Mouse (Mus musculus) monocyte, adult 5-6 weeks (primary cell): ENCODE data around the gene BC067074. TPM values are rescaled to one million over a fixed set of nuclear protein-coding genes. Genes with fewer than 3 reads are reported as not detected.
"Not testable (repeated sequence)": the region's sequence is repeated elsewhere in the genome, so short reads cannot be mapped to it uniquely, and the experiment has no call there.

Experiments
- ATAC-seq: fragments of 153-309, 156-312 bp; replicated peaks from 2 replicates; pipeline ENCODE4 v1.8.0; 2017; ENCODE audit warnings: mild to moderate bottlenecking; ENCODE audit not compliant: low TSS enrichment, insufficient number of reproducible peaks, severe bottlenecking, poor library complexity, low FRiP score
- total RNA-seq: library from RNA; stranded (forward); fragments of 200-1000, 200-491, 200-594 nt; gene quantifications from 3 replicates; pipeline ENCODE4 v1.2.3, GENCODE M21; 2017

BC067074 gene
- not detected in 3 replicates for total RNA-seq

DNA sequence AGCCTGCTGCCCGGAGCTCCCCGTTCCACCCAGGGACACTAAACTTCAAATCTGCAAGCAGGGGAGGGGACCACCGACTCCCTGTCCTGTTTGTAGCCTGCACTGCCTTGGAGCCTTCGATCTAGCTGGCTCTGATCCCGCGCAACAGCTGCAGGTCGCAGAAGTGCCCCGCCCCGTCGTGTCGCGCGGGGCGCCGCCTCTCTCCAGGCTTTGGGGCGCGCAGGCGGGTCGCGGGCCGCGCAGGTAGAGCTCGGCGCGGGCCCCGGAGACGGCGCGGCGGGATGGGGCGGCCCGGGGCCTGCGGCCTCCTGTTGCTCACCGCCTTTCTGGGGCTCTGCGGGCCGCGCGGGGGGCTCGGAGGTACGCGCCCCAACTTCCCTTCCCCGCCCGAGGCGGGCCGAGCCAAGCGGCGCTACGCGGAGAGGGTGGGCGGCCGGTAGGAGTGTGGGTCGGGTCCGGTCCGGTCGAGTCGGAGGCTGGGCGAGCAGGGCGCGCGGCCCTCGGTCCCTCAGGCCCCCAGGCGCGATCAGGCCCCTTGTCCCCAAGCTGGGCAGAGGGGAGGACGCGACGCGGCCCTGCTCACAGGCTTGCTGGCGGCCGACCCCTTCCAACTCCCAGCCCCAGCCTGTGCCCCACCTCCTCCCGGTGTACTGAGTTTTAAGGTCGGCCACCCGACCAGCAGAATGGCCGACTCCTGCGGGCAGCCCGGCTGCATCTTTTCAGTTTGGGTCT lies at the start of gene BC067074:
BC067074 (plus strand) TSS at position 185 of the 732 bp plus-strand sequence.
- no peak for ATAC-seq

DNA sequence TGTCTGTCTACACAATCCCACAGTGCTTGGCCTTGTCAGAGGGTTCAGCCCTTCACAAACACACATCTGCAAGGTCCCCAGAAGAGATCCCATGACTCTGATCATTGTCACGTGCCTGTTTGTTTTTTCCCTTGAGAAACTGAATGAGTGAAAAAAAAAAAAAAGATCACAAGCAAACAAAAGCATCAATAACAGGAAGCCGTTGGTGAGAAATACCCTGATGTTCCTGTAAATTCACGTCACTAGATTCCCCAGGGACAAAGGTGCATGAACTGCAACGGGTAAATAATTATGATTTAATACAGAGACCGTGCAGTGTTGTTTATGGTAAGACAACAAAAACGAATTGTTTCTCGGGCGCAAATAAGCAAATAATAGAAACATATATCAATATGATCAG lies 47.9 kb upstream of the BC067074 start:
- ATAC-seq, result no peak

DNA sequence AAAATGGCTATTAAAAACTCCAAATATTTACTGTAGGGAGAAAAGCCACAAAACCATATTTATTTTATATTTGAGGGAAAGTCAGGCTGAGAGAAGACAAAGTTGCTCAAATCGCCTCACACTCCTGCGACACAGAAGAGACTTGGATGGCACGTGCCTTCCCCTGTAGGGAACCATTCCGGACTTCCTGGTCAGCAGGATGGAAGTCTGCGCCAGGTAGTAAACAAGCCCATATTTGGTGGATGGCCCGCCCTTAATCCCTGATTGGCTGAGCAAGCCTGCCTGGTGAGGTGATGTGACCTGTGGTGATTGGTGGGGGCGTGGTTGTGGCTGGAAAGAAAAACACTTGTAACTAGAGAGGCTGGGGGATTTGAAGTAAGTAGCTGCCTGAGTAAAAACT lies 40.4 kb upstream of the BC067074 start:
- ATAC-seq, result not testable (repeated sequence)

DNA sequence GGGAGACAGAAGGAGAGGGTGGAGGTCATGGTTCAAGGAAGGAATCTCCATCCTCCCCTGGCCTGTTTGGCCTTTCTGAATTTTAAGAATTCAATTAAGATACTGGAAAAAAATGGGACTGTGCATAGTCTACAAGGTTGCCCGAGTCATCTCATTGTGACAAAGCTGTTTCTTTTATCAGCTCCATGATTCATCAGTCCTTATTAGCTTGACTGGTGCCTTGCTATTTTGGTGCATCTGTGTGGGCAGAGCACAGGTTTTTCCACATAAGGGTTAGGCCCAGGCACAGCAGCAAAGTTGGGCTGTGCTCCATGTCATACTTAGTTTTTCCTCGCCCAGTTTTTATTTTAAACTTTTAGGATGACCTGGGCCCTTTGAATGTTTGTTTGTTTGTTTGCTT lies 36.2 kb upstream of the BC067074 start:
- no peak for ATAC-seq

DNA sequence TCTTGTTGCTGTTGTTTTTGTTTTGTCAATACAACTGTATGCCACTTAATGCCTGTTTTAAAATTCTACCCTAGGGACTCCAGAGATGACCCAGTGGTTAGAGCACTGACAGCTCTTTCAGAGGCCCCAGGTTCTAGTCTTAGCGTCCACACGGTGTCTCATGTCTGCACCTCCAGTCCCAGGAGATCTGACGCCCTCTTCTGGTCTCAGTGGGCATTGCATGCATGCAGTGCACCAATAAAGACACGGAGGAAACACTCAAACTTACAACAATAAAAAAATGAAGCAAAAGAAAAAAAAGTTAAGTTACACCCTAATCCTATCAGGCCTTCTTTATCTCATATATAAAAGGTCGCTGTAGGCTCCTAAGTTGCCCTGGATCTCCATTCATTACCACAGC lies 35.8 kb upstream of the BC067074 start:
- no peak for ATAC-seq

DNA sequence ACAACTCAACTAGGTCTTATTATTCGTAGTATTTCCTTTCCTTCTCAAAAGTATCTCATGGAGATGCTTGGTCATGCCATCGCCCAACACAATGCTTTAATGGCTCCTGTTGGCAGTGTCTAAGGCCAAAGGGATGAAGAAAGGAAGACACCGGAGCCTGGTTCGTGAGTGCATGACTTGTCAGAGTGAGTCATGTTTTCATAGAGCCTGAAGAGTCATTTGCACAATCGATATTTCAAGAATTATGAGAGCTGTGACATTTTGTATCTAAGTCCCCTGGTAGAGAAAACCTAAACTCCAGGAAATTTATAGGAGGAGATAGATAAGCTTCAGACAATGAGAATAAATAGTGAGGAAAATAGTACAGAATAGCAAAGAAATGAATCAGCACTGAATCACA lies 33.7 kb upstream of the BC067074 start:
- no peak for ATAC-seq

DNA sequence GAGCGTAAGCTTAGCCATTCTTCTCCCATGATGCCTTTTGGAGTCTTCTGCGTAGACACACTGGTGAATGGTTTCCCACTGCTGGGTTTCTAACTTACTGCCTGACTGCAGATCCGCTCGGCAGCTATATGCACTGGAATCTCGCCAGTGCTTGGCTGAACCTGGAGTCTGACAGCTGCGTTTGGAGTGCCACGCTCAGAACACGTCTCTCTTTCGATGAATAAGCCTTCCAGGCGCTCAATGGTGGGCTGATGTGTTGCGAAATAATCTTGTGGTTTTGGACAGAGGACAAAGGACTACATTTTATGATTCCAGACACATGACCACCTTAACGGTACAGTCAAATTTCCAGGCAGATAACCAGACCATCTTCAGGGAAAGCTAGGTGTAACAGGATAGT lies 30.1 kb upstream of the BC067074 start:
- no peak for ATAC-seq

DNA sequence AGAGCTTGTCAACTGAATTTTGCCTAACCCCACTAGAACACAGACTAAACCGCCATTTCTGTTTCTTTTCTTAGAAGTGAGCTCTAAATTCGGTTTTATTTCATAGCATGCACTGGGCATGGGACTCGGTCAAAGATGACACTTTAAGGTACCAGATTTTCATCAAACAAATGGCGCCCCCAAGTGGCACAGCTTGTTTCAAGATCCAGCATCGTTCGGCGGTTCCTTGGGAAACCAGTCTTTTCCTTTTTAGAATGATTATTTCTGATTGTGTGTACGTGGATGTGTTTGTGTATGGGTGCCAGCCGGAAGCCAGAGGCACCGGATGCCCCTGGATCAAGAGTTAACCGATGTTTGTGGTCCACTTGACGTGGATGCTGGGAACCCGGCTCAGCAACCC lies 27.7 kb upstream of the BC067074 start:
- no peak for ATAC-seq

DNA sequence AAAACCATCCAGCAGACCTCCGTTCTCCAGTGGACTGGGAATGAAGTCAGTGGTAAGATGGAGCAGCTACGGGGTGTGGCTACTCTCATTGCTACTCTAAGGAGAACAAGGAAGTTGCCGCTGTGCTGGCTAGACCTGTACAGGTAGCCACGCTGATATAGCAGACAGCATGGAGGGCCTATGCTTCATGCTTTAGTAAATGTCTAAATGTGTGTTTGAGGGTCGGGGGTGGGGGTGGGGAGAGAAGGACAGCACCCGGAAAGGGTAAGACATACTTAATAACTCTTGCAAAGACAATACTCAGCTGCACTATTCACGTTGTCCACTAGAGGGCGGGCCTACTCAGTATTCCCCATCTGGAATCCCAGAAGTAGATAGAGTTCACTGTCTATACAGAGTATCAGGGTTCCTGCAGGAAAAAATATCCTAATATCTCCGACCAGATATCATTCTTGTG lies 26.4 kb upstream of the BC067074 start:
- peak; percentile 52; the same call in 1 of the 2 replicates for ATAC-seq

DNA sequence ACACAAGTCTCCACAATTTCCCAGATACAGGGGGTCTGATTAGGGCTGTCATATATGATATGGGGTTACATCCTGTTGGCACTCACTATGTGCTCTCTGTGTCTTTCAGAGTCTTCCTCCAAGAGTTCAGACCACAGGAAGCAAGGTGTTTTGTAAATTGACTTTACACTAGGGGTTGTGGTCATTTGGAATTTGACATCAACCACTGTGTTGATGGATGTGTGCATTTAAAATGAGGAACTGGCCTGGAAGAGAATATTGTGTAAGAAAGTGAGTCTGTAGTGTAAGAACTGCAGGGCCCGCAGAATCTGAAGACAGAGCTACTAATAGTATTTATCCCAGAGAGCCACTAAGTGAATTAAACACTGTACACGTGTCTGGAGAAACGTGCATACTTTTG lies 25.8 kb upstream of the BC067074 start:
- ATAC-seq, result peak; percentile 49

DNA sequence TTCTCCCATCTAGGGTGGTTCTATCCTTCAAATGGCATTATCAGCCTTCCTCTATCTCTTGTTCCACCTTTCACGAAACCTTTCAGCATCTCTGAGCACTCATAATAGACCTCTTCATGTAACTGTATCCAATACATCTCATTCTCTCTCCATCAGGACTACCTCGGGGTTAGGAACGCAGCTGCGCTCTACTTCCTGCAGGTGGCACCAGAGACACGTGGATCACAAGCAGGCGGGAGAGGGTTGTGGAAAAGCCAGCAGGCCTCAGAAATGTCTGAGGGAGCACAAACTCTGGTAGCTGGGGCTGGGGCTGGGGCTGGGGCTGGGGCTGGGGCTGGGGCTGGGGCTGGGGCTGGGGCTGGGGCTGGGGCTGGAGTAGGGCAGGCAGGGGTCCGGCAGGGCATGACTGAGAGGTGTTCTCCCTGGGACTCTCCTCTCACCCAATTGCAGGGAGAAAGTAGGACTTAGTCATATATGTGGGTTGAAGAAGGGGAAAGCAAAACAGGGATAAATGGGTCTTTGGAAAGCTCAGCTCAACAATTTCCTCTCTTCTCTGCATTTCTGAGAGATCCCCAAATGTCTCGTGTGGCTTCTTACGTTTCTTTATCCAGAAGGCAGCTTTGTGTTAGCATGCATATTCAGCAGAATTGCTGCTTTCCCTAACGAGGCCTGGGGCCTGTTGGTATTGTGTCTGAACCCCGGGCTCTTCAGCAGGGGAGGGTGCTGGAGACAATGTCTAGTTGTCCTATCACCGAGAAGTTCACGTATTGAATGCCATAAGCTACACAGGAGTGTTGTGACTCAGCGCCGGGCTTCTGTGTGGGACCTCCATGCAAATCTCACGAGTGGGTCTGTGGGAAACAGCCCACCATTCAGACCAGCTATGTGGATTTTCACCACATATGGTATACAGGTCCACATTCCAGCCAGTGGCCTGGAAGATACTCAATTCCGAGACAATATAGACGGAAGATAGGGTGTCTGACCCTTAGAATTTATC lies 22.9 kb upstream of the BC067074 start:
- peak; percentile 69 for ATAC-seq

DNA sequence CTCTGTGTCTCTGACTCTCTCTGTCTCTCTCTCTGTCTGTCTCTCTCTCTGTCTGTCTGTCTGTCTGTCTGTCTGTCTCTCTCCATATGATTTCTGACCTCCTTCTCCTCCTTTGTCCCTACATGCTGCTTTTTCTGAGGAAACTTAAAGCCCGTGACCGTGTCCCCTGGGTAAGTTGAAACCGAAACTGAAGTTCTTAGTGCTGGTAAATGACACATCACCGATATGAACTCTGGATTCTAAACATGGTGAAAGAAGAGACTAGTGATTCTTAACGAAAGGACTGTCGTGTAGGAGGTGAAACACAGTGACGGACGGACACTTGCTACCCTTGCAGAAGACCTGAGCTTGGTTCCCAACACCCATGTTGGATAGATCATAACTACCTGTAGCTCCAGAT lies 21.8 kb upstream of the BC067074 start:
- ATAC-seq, result no peak

DNA sequence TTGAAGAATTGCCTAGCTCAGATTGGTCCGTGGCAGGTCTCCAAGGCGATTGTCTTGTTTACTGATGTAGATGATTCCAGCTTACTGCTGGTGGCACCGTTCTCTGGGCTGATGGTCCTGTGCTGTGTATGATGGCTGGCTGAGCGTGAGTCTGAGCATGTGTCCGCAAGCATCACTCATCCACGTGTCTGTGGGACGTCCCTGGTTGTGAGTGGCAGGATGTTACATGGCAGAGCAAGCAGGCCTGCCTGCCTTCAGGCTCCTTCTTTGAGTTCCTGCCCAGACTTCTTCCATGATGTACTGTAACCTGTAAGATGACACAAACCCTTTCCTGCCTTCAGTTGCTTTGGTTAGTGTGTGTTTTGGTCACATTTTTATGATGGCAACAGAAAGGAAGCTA lies 5.8 kb upstream of the BC067074 start:
- no peak for ATAC-seq

DNA sequence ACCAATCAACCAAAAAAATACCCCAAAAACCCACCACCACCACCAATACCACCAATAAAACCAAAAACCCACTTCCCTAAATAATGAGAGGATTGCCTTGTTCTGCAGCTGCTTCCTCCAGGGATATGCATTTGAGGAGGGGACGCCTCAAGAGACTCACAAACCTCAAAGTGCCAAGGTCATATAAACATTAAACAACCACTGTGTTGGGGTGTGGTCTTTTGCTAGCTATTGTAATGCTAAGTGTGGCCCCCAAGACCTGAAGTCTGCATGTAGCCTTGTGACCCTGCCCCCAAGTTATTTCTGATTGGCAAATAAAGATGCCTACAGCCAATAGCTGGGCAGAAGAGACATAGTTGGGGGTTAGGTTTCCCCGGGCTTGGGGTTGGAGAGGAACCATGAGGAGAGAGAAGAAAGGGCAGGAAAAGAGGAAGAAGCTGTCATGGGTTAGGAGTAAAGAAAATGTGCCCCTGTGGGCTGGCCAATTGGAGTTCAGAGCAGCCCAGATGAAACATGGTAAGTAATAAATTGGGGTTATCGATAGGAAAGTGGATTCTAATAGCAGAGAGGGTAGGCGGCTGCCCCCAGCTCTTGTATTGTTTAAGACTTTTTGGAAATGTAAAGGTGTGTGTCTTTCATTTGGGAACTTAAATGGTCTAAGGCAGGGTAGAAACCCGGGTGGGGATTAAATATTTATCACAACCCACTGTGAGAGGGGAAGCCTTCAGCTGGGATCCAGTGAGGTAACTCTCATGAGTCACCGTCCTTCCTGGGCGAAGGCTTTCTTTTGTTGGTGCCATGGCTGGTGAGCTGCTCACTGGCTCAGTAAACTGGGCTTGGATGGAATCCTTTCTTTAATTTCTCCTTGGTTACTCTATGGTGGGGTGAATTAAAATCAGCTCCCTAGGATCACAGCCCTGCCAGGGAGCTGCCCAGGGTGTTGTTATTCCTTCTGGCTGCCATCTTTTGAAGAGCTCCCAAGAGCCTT lies 4.5 kb upstream of the BC067074 start:
- no peak for ATAC-seq

DNA sequence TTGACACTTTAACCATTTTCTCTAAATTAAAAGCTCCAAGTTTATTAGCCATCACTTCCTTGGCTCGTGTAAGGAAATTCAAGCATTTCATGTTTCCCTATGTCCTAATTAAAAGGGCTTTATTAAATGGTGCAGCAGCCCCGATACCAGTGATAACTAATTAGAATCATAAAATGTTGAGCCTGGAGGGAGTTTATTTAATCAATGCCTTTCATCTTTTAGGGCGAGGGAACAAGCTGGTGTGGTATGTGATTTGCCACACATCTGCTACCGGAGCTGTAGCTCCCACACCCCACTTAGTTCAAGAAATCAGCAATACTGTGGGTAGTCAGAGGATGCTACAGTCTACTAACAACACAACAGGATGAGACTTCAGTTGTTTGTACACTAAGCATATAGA lies 3.2 kb upstream of the BC067074 start:
- no peak for ATAC-seq

DNA sequence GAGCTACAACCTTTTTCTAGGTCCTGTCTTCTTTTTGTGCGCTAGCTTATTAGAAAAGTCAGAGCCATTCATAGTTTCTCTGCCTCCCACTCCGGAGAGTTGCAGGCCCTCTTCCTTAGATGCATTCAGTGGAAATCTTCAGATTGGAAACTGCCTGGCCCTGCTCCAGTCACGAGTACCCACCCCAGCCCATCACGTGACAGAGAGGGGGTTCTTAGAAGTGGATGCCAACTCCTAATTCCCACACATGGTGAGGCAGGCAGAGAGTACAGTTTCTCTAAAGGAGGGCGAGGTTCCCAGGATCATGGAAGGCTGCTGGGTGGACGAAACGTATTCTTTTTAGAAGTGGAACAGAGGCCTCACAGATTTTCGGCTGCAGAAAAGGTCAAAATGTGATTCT lies 958 bp upstream of the BC067074 start:
- no peak for ATAC-seq

DNA sequence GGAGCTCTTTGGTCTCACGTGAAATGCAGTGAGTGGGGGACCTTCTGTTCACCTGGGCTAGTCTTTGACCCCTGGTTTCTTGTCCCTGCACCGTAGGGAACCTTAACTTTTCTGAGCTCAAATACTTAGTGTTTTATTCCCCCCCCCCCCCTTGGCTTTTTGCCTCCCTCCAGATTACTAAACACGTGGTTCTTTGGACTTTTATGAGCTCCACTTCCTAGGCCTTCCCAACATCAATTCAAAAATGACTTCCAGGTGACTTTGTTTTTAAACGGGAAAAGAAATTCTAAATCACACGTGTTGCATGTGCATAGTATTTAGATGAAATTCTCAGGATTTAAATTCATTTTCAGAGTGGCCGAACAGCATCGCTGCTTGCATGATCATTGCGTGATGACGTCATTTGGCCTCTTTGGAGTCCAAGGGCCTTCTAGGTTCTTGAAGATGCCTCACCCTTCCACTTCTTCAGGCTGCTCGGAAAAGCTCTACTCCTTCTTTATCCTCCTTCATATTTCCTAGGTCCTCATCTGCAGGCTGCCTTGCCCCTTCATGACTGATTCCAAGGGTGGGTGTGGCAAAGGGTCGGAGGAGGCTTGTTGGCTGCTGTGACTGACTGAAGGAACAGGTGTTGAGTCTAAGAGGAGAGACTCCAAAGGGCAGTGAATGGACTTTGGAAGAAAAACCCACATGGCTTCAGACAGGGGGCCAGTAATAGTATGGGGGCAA lies 911 bp downstream of the BC067074 start:
- ATAC-seq, result no peak
